Mouse (Mus musculus) kidney, embryonic 16.5 days (tissue): ENCODE data around the gene Pum2. TPM values are rescaled to one million over a fixed set of nuclear protein-coding genes. Genes with fewer than 3 reads are reported as not detected.
"Not testable (repeated sequence)": the region's sequence is repeated elsewhere in the genome, so short reads cannot be mapped to it uniquely, and the experiment has no call there.

Experiments
- ATAC-seq: fragments of 200-750 bp; cut with Nextera tagmentation; 2 replicates; pipeline ENCODE4 v1.8.0; 2017; ENCODE audit warnings: moderate TSS enrichment; ENCODE audit not compliant: low FRiP score, low TSS enrichment
- H3K27ac ChIP-seq: fragments of 300-500 bp; sonication (generic); 2 replicates; pipeline ENCODE4 v1.5.1; 2014; ENCODE audit warnings: low read length
- H3K27me3 ChIP-seq: fragments of 300-500 bp; sonication (generic); 2 replicates; pipeline ENCODE4 v1.6.1; 2014; ENCODE audit warnings: low read length, control low read depth, mixed read lengths; ENCODE audit not compliant: insufficient read depth
- H3K36me3 ChIP-seq: fragments of 300-500 bp; sonication (generic); 2 replicates; pipeline ENCODE4 v1.6.1; 2014; ENCODE audit warnings: low read length, control low read depth, mixed read lengths; ENCODE audit not compliant: insufficient read depth
- H3K4me1 ChIP-seq: fragments of 300-500 bp; sonication (generic); 2 replicates; pipeline ENCODE4 v1.6.1; 2014; ENCODE audit warnings: low read length, control low read depth, mixed read lengths; ENCODE audit not compliant: insufficient read depth
- H3K4me2 ChIP-seq: fragments of 300-500 bp; sonication (generic); replicated peaks from 2 replicates; pipeline ENCODE4 v1.6.1; 2014; ENCODE audit warnings: low read depth, low read length
- H3K4me3 ChIP-seq: fragments of 300-500 bp; sonication (generic); 2 replicates; pipeline ENCODE4 v1.5.1; 2014; ENCODE audit warnings: mild to moderate bottlenecking, low read length
- H3K9ac ChIP-seq: fragments of 300-500 bp; sonication (generic); replicated peaks from 2 replicates; pipeline ENCODE4 v1.6.1; 2014; ENCODE audit warnings: low read length
- H3K9me3 ChIP-seq: fragments of 300-500 bp; sonication (generic); 2 replicates; pipeline ENCODE4 v1.6.1; 2016; ENCODE audit warnings: low read length, control low read depth
- WGBS: fragments of 180-500 bp; shearing (Covaris S2); extraction: QIAGEN DNeasy Blood & Tissue Kit; methylation state at CpG from one replicate; pipeline ENCODE4 v1.1.7; 2014; 5-methylcytosine and 5-hydroxymethylcytosine counted together
- polyA plus RNA-seq: library from polyadenylated mRNA; unstranded; fragments of >200 nt; fragmentation: Nextera tagmentation; extraction: Ambion mirVana; gene quantifications from 2 replicates; pipeline ENCODE4 v1.2.1, GENCODE M21; 2015

Gene Pum2
- 48.0 and 49.5 TPM in 2 replicates for polyA plus RNA-seq

- Histone ChIP-seq H3K36me3 (no peaks in the 10 kb centered on the region), H3K9me3 (no peaks in the 10 kb centered on the region), H3K4me3 (peak within 1 kb of the TSS; percentile 92), H3K9ac (peak within 1 kb of the TSS; percentile 100), H3K4me2 (peak within 1 kb of the TSS; percentile 81), H3K27me3 (no peaks in the 10 kb centered on the region), H3K4me1 (peaks cover 24% of the 10 kb centered on the region), H3K27ac (peak within 1 kb of the TSS; percentile 97)
- 0% methylated on average over 29 of the region's 41 CpGs for WGBS
- ATAC-seq, result peak; percentile 96
Observed at GRCm38 (mm10) chr12:8673974-8674306, at the start of gene Pum2. TSS of gene Pum2 (plus strand) at chr12:8674134.

GRCm38 (mm10) chr12:8629537-8629936, 44.4 kb upstream of the Pum2 start:
- Histone ChIP-seq H3K4me3 (no peak overlapping the region), H3K9ac (no peak overlapping the region), H3K27me3 (no peaks in the 10 kb centered on the region), H3K9me3 (no peaks in the 10 kb centered on the region), H3K36me3 (no peaks in the 10 kb centered on the region), H3K4me2 (no peak overlapping the region), H3K4me1 (no peaks in the 10 kb centered on the region), H3K27ac (no peak overlapping the region)
- ATAC-seq, result no peak
- WGBS, result 96% methylated on average over 6 of the region's 6 CpGs

DNA sequence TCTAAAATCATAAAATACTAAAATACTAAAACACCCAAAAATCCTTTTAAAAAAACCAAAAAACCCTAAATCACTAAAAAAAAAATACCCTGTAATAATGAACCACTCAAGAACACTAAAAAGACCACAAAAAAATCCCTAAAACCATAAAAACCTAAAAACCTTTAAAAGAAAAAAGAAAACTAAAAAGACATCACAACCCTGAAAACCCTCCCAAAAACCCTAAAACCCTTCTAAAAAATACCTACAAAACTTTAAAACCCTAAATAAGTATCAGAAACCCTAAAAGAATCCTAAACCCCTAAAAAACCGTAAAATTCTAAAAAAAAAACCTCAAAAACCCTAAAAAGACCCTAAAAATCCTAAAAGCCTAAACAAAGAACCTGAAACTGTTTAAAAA, 42.2 kb upstream of the Pum2 start:
- Histone ChIP-seq H3K27me3 (no peaks in the 10 kb centered on the region), H3K4me2 (no peak overlapping the region), H3K4me3 (no peak overlapping the region), H3K4me1 (no peaks in the 10 kb centered on the region), H3K36me3 (no peaks in the 10 kb centered on the region), H3K27ac (no peak overlapping the region), H3K9ac (no peak overlapping the region), H3K9me3 (no peaks in the 10 kb centered on the region)
- WGBS, result 89% methylated on average over 1 of the region's 1 CpGs
- ATAC-seq, result no peak

- no peak overlapping the region for H3K9ac ChIP-seq
- H3K4me2 ChIP-seq, result no peak overlapping the region
- H3K36me3 ChIP-seq, result no peaks in the 10 kb centered on the region
- no peaks in the 10 kb centered on the region for H3K27me3 ChIP-seq
- H3K4me1 ChIP-seq, result no peaks in the 10 kb centered on the region
- no peak overlapping the region for H3K27ac ChIP-seq
- WGBS, result 75% methylated on average over 2 of the region's 2 CpGs
- H3K9me3 ChIP-seq, result no peaks in the 10 kb centered on the region
- no peak for ATAC-seq
- H3K4me3 ChIP-seq, result no peak overlapping the region
Observed at GRCm38 (mm10) chr12:8632737-8633365, 41.1 kb upstream of the Pum2 start.

DNA sequence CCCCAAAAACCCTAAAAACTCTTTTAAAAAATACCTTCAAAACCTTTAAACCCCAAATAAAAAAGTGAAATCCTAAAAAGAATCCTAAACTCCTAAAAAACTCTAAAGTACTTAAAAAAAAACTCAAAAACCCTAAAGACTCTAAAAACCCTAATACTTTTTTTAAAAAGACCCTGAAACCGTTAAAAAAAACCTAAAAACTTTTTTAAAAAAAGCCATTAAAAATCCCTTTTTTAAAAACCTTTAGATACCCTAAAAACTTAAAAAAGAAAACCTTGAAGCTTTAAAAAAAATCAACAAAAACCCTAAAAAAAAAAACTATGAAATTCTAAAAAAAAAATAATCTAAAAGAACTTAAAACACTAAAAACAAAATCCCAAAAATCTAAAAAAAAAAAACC, 39.6 kb upstream of the Pum2 start:
- no peak for ATAC-seq
- 94% methylated on average over 1 of the region's 1 CpGs for WGBS
- no peaks in the 10 kb centered on the region for H3K4me1 ChIP-seq

GRCm38 (mm10) chr12:8635546-8635945, 38.4 kb upstream of the Pum2 start:
- 95% methylated on average over 4 of the region's 4 CpGs for WGBS
- no peak for ATAC-seq
- Histone ChIP-seq H3K27me3 (no peaks in the 10 kb centered on the region), H3K27ac (no peak overlapping the region), H3K4me2 (no peak overlapping the region), H3K4me3 (no peak overlapping the region), H3K9ac (no peak overlapping the region), H3K36me3 (no peaks in the 10 kb centered on the region), H3K9me3 (no peaks in the 10 kb centered on the region), H3K4me1 (no peaks in the 10 kb centered on the region)

More for the DNA sequence above, 39.6 kb upstream of the Pum2 start:
- H3K4me2 ChIP-seq, result no peak overlapping the region
- H3K9ac ChIP-seq, result no peak overlapping the region
- H3K36me3 ChIP-seq, result no peaks in the 10 kb centered on the region
- no peak overlapping the region for H3K27ac ChIP-seq
- H3K4me3 ChIP-seq, result no peak overlapping the region
- H3K27me3 ChIP-seq, result no peaks in the 10 kb centered on the region
- H3K9me3 ChIP-seq, result no peaks in the 10 kb centered on the region

GRCm38 (mm10) chr12:8636945-8637344, 37.0 kb upstream of the Pum2 start:
- Histone ChIP-seq H3K9ac (no peak overlapping the region), H3K36me3 (no peaks in the 10 kb centered on the region), H3K27me3 (no peaks in the 10 kb centered on the region), H3K4me3 (no peak overlapping the region), H3K9me3 (no peaks in the 10 kb centered on the region), H3K4me1 (no peaks in the 10 kb centered on the region), H3K4me2 (no peak overlapping the region), H3K27ac (no peak overlapping the region)
- WGBS, result 85% methylated on average over 14 of the region's 14 CpGs
- no peak for ATAC-seq

DNA sequence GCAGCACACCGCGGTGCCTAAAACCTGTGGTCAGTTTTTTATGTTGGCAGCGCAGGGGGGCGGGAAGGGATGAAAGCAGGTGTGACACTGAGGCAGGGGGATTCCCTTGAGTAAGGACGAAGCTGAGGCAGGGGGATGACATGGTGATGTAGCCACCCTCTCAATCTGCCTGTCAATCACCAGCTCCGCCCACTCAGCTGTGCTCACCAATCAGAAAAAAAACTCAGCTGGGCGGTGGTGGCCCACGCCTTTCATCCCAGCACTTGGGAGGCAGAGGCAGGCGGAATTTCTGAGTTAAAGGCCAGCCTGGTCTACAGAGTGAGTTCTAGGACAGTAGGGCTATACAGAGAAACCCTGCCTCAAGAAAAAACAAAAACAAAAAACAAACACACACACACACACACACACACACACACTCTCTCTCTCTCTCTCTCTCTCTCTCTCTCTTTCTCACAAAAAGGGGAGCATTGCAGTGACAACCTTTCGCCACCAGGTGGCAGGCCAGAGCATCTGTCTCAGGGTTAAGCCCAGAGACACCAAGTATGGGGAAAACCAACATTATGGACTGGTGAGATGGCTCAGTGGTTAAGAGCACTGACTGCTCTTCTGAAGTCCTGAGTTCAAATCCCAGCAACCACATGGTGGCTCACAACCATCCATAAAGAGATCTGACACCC, 35.4 kb upstream of the Pum2 start:
- not testable (repeated sequence) for H3K27me3 ChIP-seq, ATAC-seq, H3K4me2 ChIP-seq, H3K4me3 ChIP-seq, H3K4me1 ChIP-seq, H3K27ac ChIP-seq, H3K36me3 ChIP-seq, H3K9me3 ChIP-seq, H3K9ac ChIP-seq
- WGBS, result 80% methylated on average over 10 of the region's 10 CpGs

- 7% methylated on average over 2 of the region's 2 CpGs for WGBS
Observed at GRCm38 (mm10) chr12:8640186-8640585, 33.7 kb upstream of the Pum2 start.

DNA sequence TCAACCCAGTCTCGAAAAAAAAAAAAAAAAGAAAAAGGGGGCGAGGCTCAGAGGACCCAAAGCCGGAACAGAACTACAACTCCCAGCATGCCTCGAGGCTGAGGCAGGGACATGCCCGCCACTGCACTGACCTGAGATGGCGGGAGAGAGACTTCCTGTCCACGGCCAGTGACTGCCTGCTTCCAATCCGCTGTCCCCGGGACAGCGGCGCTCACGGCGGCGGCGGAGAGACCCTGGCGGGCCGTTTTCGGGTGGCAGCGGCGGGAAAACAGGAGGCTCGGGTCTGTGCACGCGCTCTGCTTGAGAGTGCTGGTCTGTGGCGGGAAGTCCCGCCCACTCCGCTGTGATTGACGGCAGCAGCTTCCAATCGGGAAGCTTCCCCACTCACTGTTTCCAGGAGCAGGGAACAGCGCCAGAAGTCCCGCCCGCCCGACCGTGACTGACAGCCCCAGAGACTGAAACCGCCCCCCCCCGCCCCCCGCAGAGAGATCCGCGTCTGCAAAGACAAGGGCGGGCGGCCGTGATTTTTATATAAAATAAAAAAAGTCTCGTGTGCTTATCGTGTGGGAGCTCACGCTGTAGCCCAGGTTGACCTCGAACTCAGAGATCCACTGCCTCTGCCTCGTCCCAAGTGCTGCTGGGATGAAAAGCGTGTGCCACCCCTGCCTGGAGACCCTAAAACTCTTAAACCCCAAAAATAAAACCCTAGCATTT, 33.1 kb upstream of the Pum2 start:
- Histone ChIP-seq H3K4me1 (no peaks in the 10 kb centered on the region), H3K27me3 (no peaks in the 10 kb centered on the region), H3K4me2 (peak overlapping the region; percentile 63), H3K9me3 (no peaks in the 10 kb centered on the region), H3K27ac (peak overlapping the region; percentile 98), H3K4me3 (peak overlapping the region; percentile 97), H3K36me3 (no peaks in the 10 kb centered on the region), H3K9ac (peak overlapping the region; percentile 99)
- ATAC-seq, result peak; percentile 98
- WGBS, result under 1% methylated on average over 47 of the region's 47 CpGs

More at GRCm38 (mm10) chr12:8640186-8640585, 33.7 kb upstream of the Pum2 start:
- H3K9me3 ChIP-seq, H3K27ac ChIP-seq, H3K36me3 ChIP-seq, H3K4me1 ChIP-seq, ATAC-seq, H3K27me3 ChIP-seq: not testable (repeated sequence)
- peak overlapping the region; percentile 58 for H3K4me2 ChIP-seq
- H3K4me3 ChIP-seq, result peak overlapping the region; percentile 97
- peak overlapping the region; percentile 50; the same call in 1 of the 2 replicates for H3K9ac ChIP-seq
